Mouse (Mus musculus): ENCODE results near the gene Appbp2.

Appbp2 gene

GRCm38 (mm10) chr11:85223248-85223647 lies 11.7 kb downstream of the Appbp2 start:
- no peak for DNase-seq (ENCODE audit: low spot score in 2 of 2)

GRCm38 (mm10) chr11:85222561-85222960 lies 12.4 kb downstream of the Appbp2 start:
- no peak for DNase-seq (ENCODE audit: low spot score in 2 of 2)

GRCm38 (mm10) chr11:85219014-85219413 lies 15.9 kb downstream of the Appbp2 start:
- no peak for DNase-seq (ENCODE audit: low spot score in 2 of 2)

- DNase-seq (ENCODE audit: low spot score in 2 of 2): no peak
Observed at GRCm38 (mm10) chr11:85214679-85215078, 20.3 kb downstream of the Appbp2 start.

- DNase-seq (ENCODE audit: low spot score in 2 of 2): no peak
Observed at GRCm38 (mm10) chr11:85213215-85213614, 21.7 kb downstream of the Appbp2 start.

- DNase-seq (ENCODE audit: low spot score in 2 of 2): no peak
Observed at GRCm38 (mm10) chr11:85211151-85211550, 23.8 kb downstream of the Appbp2 start.

GRCm38 (mm10) chr11:85206231-85206630 lies 28.7 kb downstream of the Appbp2 start:
- DNase-seq (ENCODE audit: low spot score in 2 of 2): no peak

- DNase-seq (ENCODE audit: low spot score in 2 of 2): no peak
Observed at GRCm38 (mm10) chr11:85198906-85199305, 36.0 kb downstream of the Appbp2 start.

- no peak for DNase-seq (ENCODE audit: low spot score in 2 of 2)
Observed at GRCm38 (mm10) chr11:85196046-85196445, 38.9 kb downstream of the Appbp2 start.

GRCm38 (mm10) chr11:85194206-85194605 lies 40.7 kb downstream of the Appbp2 start:
- DNase-seq (ENCODE audit: low spot score in 2 of 2): no peak

- no peak for DNase-seq (ENCODE audit: low spot score in 2 of 2)
Observed at GRCm38 (mm10) chr11:85190741-85191140, 44.2 kb downstream of the Appbp2 start.

- no peak for DNase-seq (ENCODE audit: low spot score in 2 of 2)
Observed at GRCm38 (mm10) chr11:85189110-85189509, 45.8 kb downstream of the Appbp2 start.

GRCm38 (mm10) chr11:85184839-85185238 lies 50.1 kb downstream of the Appbp2 start:
- no peak for DNase-seq (ENCODE audit: low spot score in 2 of 2)

- peak; percentile 34 to 75 for DNase-seq (ENCODE audit: low spot score in 2 of 2)
Observed at GRCm38 (mm10) chr11:85184082-85184481, 50.8 kb downstream of the Appbp2 start.

GRCm38 (mm10) chr11:85183284-85183779 lies 51.6 kb downstream of the Appbp2 start:
- no peak for DNase-seq (ENCODE audit: low spot score in 2 of 2)

GRCm38 (mm10) chr11:85182617-85183283 lies 52.2 kb downstream of the Appbp2 start:
- DNase-seq (ENCODE audit: low spot score in 2 of 2): peak; percentile 78 to 88

GRCm38 (mm10) chr11:85178413-85178812 lies 56.5 kb downstream of the Appbp2 start:
- DNase-seq (ENCODE audit: low spot score in 2 of 2): no peak

- no peak for DNase-seq (ENCODE audit: low spot score in 2 of 2)
Observed at GRCm38 (mm10) chr11:85177761-85178160, 57.2 kb downstream of the Appbp2 start.

GRCm38 (mm10) chr11:85175941-85176340 lies 59.0 kb downstream of the Appbp2 start:
- DNase-seq (ENCODE audit: low spot score in 2 of 2): no peak

GRCm38 (mm10) chr11:85170833-85171232 lies 64.1 kb downstream of the Appbp2 start:
- no peak for DNase-seq (ENCODE audit: low spot score in 2 of 2)

- DNase-seq (ENCODE audit: low spot score in 2 of 2): peak; percentile 72 to 94
Observed at GRCm38 (mm10) chr11:85170058-85170740, 64.7 kb downstream of the Appbp2 start, which contains the start of gene 1700125H20Rik. 1700125H20Rik (plus strand) TSS chr11:85170404.

GRCm38 (mm10) chr11:85167503-85167902 lies 67.4 kb downstream of the Appbp2 start:
- no peak for DNase-seq (ENCODE audit: low spot score in 2 of 2)

- DNase-seq (ENCODE audit: low spot score in 2 of 2): no peak
Observed at GRCm38 (mm10) chr11:85164371-85164770, 70.6 kb downstream of the Appbp2 start.
